In genomic region chr9:110459145-110459727, GRCm38 (mm10) we compare ENCODE assay signal across 12 mouse cellular contexts. TPM values are rescaled to one million over a fixed set of nuclear protein-coding genes. Genes with fewer than 3 reads are reported as not detected.
DNase-seq lines count a peak whose midpoint lies in the region; ATAC-seq and TF ChIP-seq lines count a peak whose summit lies in the region.
"Had no signal": no experiment of that assay in that cellular context is flagged by ENCODE, and none has a peak within 500 bp of the region (broad histone marks: within the 10 kb centered on the region; RNA-seq: fewer than 3 reads in every experiment).

No protein-coding gene starts in this region.

- ATAC-seq in heart, embryonic 16.5 days (replicated peaks; ENCODE audit: extremely low read depth, insufficient read depth, low FRiP score) = no peak
- ATAC-seq in liver, postnatal 0 days = peak; percentile 74
- ATAC-seq in stomach, postnatal 0 days (ENCODE audit: low FRiP score, low TSS enrichment) = peak; percentile 55; the same call in 1 of the 2 replicates
- ATAC-seq: forebrain, embryonic 15.5 days had no signal

- no peak overlapping the region for H3K9ac ChIP-seq in heart, embryonic 16.5 days (ENCODE audit: low read length)
- no peak overlapping the region for H3K9ac ChIP-seq in liver, postnatal 0 days (replicated peaks)
- H3K9ac ChIP-seq in stomach, postnatal 0 days (ENCODE audit: low read length) = no peak overlapping the region
- H3K9ac ChIP-seq: forebrain, embryonic 15.5 days; limb, embryonic 15.5 days; neural tube, embryonic 13.5 days had no signal

- WGBS in spleen, adult 2 months = 3% methylated on average over 2 of the region's 2 CpGs
- 19% methylated on average over 2 of the region's 2 CpGs for WGBS in heart, embryonic 16.5 days
- WGBS in liver, postnatal 0 days (ENCODE audit: insufficient replicate concordance) = 18% methylated on average over 2 of the region's 2 CpGs
- 39% methylated on average over 2 of the region's 2 CpGs for WGBS in stomach, postnatal 0 days

- no peak for TF ChIP-seq EP300 in liver, postnatal 0 days (IDR thresholded peaks at IDR 0.05; ENCODE audit: low read depth)
- TF ChIP-seq EP300 in stomach, postnatal 0 days (optimal IDR thresholded peaks at IDR 0.05) = no peak

- peaks cover 32% of the 10 kb centered on the region; the same call in 1 of the 2 replicates for H3K4me1 ChIP-seq in spleen, adult 2 months (ENCODE audit: control insufficient read depth, insufficient read depth, insufficient read length)
- peaks cover 12% of the 10 kb centered on the region for H3K4me1 ChIP-seq in heart, embryonic 16.5 days (ENCODE audit: control insufficient read depth, insufficient read depth, low read length)
- peaks cover 16% of the 10 kb centered on the region; the same call in 1 of the 2 replicates for H3K4me1 ChIP-seq in liver, postnatal 0 days (ENCODE audit: insufficient read depth)
- H3K4me1 ChIP-seq in stomach, postnatal 0 days (replicated peaks; ENCODE audit: control insufficient read depth, insufficient read depth) = no peaks in the 10 kb centered on the region
- H3K4me1 ChIP-seq: forebrain, embryonic 15.5 days; limb, embryonic 15.5 days; neural tube, embryonic 13.5 days had no signal

- TF ChIP-seq CTCF in spleen, adult 2 months (IDR thresholded peaks at IDR 0.05; ENCODE audit: extremely low read depth, insufficient read depth, insufficient read length, insufficient replicate concordance) = no peak
- no peak for TF ChIP-seq CTCF in liver, postnatal 0 days (IDR thresholded peaks at IDR 0.05; ENCODE audit: low read depth)
- no peak for TF ChIP-seq CTCF in stomach, postnatal 0 days (IDR thresholded peaks at IDR 0.05; ENCODE audit: low read depth)

- TF ChIP-seq POLR2A in spleen, adult 2 months (IDR thresholded peaks at IDR 0.05; ENCODE audit: low read depth, low read length) = no peak

- H3K4me2 ChIP-seq in heart, embryonic 16.5 days (ENCODE audit: low read depth, low read length) = no peak overlapping the region
- H3K4me2 ChIP-seq in liver, postnatal 0 days (ENCODE audit: low read depth, low read length) = no peak overlapping the region
- no peak overlapping the region for H3K4me2 ChIP-seq in stomach, postnatal 0 days (replicated peaks; ENCODE audit: low read depth)
- H3K4me2 ChIP-seq: forebrain, embryonic 15.5 days; limb, embryonic 15.5 days; neural tube, embryonic 13.5 days had no signal

- H3K27me3 ChIP-seq in spleen, adult 2 months (ENCODE audit: control insufficient read depth, insufficient read depth, low read length) = no peaks in the 10 kb centered on the region
- H3K27me3 ChIP-seq in heart, embryonic 16.5 days (ENCODE audit: control insufficient read depth, insufficient read depth, low read length) = no peaks in the 10 kb centered on the region
- no peaks in the 10 kb centered on the region for H3K27me3 ChIP-seq in liver, postnatal 0 days (ENCODE audit: insufficient read depth, low read length)
- H3K27me3 ChIP-seq in stomach, postnatal 0 days (ENCODE audit: control insufficient read depth, insufficient read depth, low read length) = no peaks in the 10 kb centered on the region
- H3K27me3 ChIP-seq: forebrain, embryonic 15.5 days; limb, embryonic 15.5 days; neural tube, embryonic 13.5 days had no signal

- DNase-seq in spleen, adult 2 months (ENCODE audit: low read depth in 1 of 2, low spot score in 2 of 2) = peak in 1 of 2 experiments; percentile 42
- DNase-seq in spleen, adult 18-20 months = no peak
- peak; percentile 24 for DNase-seq in liver, postnatal 0 days
- DNase-seq in stomach, postnatal 0 days (ENCODE audit: low spot score) = no peak
- no peak for DNase-seq in ovary, adult 18-20 months (ENCODE audit: low spot score)
- DNase-seq in thymus, postnatal 4 days = no peak
- no peak for DNase-seq in adrenal gland, postnatal 14 days
- DNase-seq: thymus, adult 2 months had no signal

- H3K36me3 ChIP-seq in spleen, adult 2 months (ENCODE audit: control insufficient read depth, insufficient read depth, low read length) = no peaks in the 10 kb centered on the region
- no peaks in the 10 kb centered on the region for H3K36me3 ChIP-seq in heart, embryonic 16.5 days (ENCODE audit: control insufficient read depth, insufficient read depth)
- 0 out of 2 replicates have a peak, but pooled peaks cover 2% of the 10 kb centered on the region for H3K36me3 ChIP-seq in liver, postnatal 0 days (replicated peaks; ENCODE audit: insufficient read depth, low read length)
- no peaks in the 10 kb centered on the region for H3K36me3 ChIP-seq in stomach, postnatal 0 days (ENCODE audit: control insufficient read depth, insufficient read depth, low read length)

- no peak overlapping the region for H3K4me3 ChIP-seq in spleen, adult 2 months (ENCODE audit: extremely low read depth, insufficient read depth, insufficient read length)
- no peak overlapping the region for H3K4me3 ChIP-seq in heart, embryonic 16.5 days (ENCODE audit: low read length)
- no peak overlapping the region for H3K4me3 ChIP-seq in liver, postnatal 0 days (ENCODE audit: low read depth, low read length)
- no peak overlapping the region for H3K4me3 ChIP-seq in stomach, postnatal 0 days (ENCODE audit: low read depth, low read length)
- H3K4me3 ChIP-seq: forebrain, embryonic 15.5 days; limb, embryonic 15.5 days; neural tube, embryonic 13.5 days had no signal

- peak overlapping the region; percentile 86 for H3K27ac ChIP-seq in spleen, adult 2 months (ENCODE audit: insufficient read depth, low read length)
- H3K27ac ChIP-seq in heart, embryonic 16.5 days (ENCODE audit: low read length) = peak overlapping the region; percentile 70
- peak overlapping the region; percentile 82 for H3K27ac ChIP-seq in liver, postnatal 0 days (ENCODE audit: low read depth)
- peak overlapping the region; percentile 65; the same call in 1 of the 2 replicates for H3K27ac ChIP-seq in stomach, postnatal 0 days (replicated peaks)
- H3K27ac ChIP-seq: forebrain, embryonic 15.5 days; limb, embryonic 15.5 days; neural tube, embryonic 13.5 days had no signal

- H3K9me3 ChIP-seq in heart, embryonic 16.5 days (replicated peaks; ENCODE audit: control insufficient read depth, low read length) = no peaks in the 10 kb centered on the region
- H3K9me3 ChIP-seq in liver, postnatal 0 days (ENCODE audit: low read length) = no peaks in the 10 kb centered on the region
- no peaks in the 10 kb centered on the region for H3K9me3 ChIP-seq in stomach, postnatal 0 days (ENCODE audit: control insufficient read depth, low read length)
- H3K9me3 ChIP-seq: forebrain, embryonic 15.5 days; limb, embryonic 15.5 days; neural tube, embryonic 13.5 days had no signal

RNA-seq across cellular contexts. Expression of gene Klhl18, which starts 17.3 kb away (rescaled TPM):
- polyA plus RNA-seq in spleen, adult 2 months (2012; rRNA removed) = 22.5 and 23.1 TPM in 2 replicates
- polyA plus RNA-seq in heart, embryonic 16.5 days (2015; fragmentation: Nextera tagmentation; extraction: Ambion mirVana) = 9.0 and 10.2 TPM in 2 replicates
- polyA plus RNA-seq in liver, postnatal 0 days (2015; fragmentation: Nextera tagmentation; extraction: Ambion mirVana) = 1.4 and 1.5 TPM in 2 replicates
- polyA plus RNA-seq in stomach, postnatal 0 days (2015; fragmentation: Nextera tagmentation; extraction: Ambion mirVana) = 5.7 and 5.8 TPM in 2 replicates
- 12.7 and 12.9 TPM in 2 replicates for total RNA-seq in adrenal gland, postnatal 14 days (2021)

RNA-seq across cellular contexts. Expression of gene Kif9, which starts 17.5 kb away (rescaled TPM):
- polyA plus RNA-seq in spleen, adult 2 months (2012; rRNA removed) = 1.3 and 2.1 TPM in 2 replicates
- 0.84 and 1.2 TPM in 2 replicates for polyA plus RNA-seq in heart, embryonic 16.5 days (2015; fragmentation: Nextera tagmentation; extraction: Ambion mirVana)
- 0.09 and 0.53 TPM in 2 replicates for polyA plus RNA-seq in liver, postnatal 0 days (2015; fragmentation: Nextera tagmentation; extraction: Ambion mirVana)
- polyA plus RNA-seq in stomach, postnatal 0 days (2015; fragmentation: Nextera tagmentation; extraction: Ambion mirVana) = 1.3 and 1.4 TPM in 2 replicates
- 1.1 and 1.3 TPM in 2 replicates for total RNA-seq in adrenal gland, postnatal 14 days (2021)

RNA-seq across cellular contexts. Expression of gene Ngp, which starts 39.7 kb away (rescaled TPM):
- polyA plus RNA-seq in spleen, adult 2 months (2012; rRNA removed) = 54.9 and 71.8 TPM in 2 replicates
- 3.3 and 6.5 TPM in 2 replicates for polyA plus RNA-seq in heart, embryonic 16.5 days (2015; fragmentation: Nextera tagmentation; extraction: Ambion mirVana)
- 1,016 and 1,021 TPM in 2 replicates for polyA plus RNA-seq in liver, postnatal 0 days (2015; fragmentation: Nextera tagmentation; extraction: Ambion mirVana)
- 2.4 and 2.5 TPM in 2 replicates for polyA plus RNA-seq in stomach, postnatal 0 days (2015; fragmentation: Nextera tagmentation; extraction: Ambion mirVana)
- total RNA-seq in adrenal gland, postnatal 14 days (2021) = 3.0 and 10.4 TPM in 2 replicates

RNA-seq across cellular contexts. Expression of gene Ptpn23, which starts 51.2 kb away (rescaled TPM):
- polyA plus RNA-seq in spleen, adult 2 months (2012; rRNA removed) = 35.8 and 35.9 TPM in 2 replicates
- 11.3 and 12.0 TPM in 2 replicates for polyA plus RNA-seq in heart, embryonic 16.5 days (2015; fragmentation: Nextera tagmentation; extraction: Ambion mirVana)
- 3.0 and 3.3 TPM in 2 replicates for polyA plus RNA-seq in liver, postnatal 0 days (2015; fragmentation: Nextera tagmentation; extraction: Ambion mirVana)
- polyA plus RNA-seq in stomach, postnatal 0 days (2015; fragmentation: Nextera tagmentation; extraction: Ambion mirVana) = 6.3 and 7.8 TPM in 2 replicates
- 46.6 and 47.1 TPM in 2 replicates for total RNA-seq in adrenal gland, postnatal 14 days (2021)

Comparison
In these comparisons a context has a peak if more than half of its experiments do, and no peak if none do; other contexts are left out.
1. RNA of gene Ngp, which starts 39.7 kb away (polyA plus RNA-seq): 1,016 to 1,021 TPM in liver, postnatal 0 days; 54.9 to 71.8 TPM in spleen, adult 2 months, 3.3 to 6.5 TPM in heart, embryonic 16.5 days and 2.4 to 2.5 TPM in stomach, postnatal 0 days; every median in the first group is over 10 times any median in the second.
2. Peak in every context shown above with its lines, with median percentiles within 50 percentile points of each other: H3K27ac ChIP-seq.